Mouse (Mus musculus) intestine, postnatal 0 days (tissue): ENCODE data around the gene Usp13. TPM values are rescaled to one million over a fixed set of nuclear protein-coding genes. Genes with fewer than 3 reads are reported as not detected.

Experiments
- ATAC-seq: fragments of 200-750 bp; cut with Nextera tagmentation; 2 replicates; pipeline ENCODE4 v1.8.0; 2017; ENCODE audit warnings: mild to moderate bottlenecking, moderate TSS enrichment, moderate library complexity
- H3K27ac ChIP-seq: fragments of 300-500 bp; sonication (generic); 2 replicates; pipeline ENCODE4 v1.5.1; 2014; ENCODE audit warnings: mild to moderate bottlenecking, low read depth, low read length, moderate library complexity
- H3K27me3 ChIP-seq: fragments of 300-500 bp; sonication (generic); replicated peaks from 2 replicates; pipeline ENCODE4 v1.6.1; 2014; ENCODE audit warnings: low read length, mixed read lengths; ENCODE audit not compliant: control insufficient read depth, insufficient read depth
- H3K36me3 ChIP-seq: fragments of 300-500 bp; sonication (generic); 2 replicates; pipeline ENCODE4 v1.6.1; 2014; ENCODE audit warnings: mild to moderate bottlenecking, moderate library complexity; ENCODE audit not compliant: control insufficient read depth, insufficient read depth
- H3K4me1 ChIP-seq: fragments of 300-500 bp; sonication (generic); replicated peaks from 2 replicates; pipeline ENCODE4 v1.6.1; 2014; ENCODE audit warnings: antibody characterized with exemption, low read length, mixed read lengths; ENCODE audit not compliant: control insufficient read depth, insufficient read depth
- H3K4me2 ChIP-seq: fragments of 300-500 bp; sonication (generic); replicated peaks from 2 replicates; pipeline ENCODE4 v1.6.1; 2014; ENCODE audit warnings: low read depth, mild to moderate bottlenecking, moderate library complexity
- H3K4me3 ChIP-seq: fragments of 300-500 bp; sonication (generic); 2 replicates; pipeline ENCODE4 v1.5.1; 2014; ENCODE audit warnings: low read depth, low read length
- H3K9ac ChIP-seq: fragments of 300-500 bp; sonication (generic); 2 replicates; pipeline ENCODE4 v1.6.1; 2014; ENCODE audit warnings: mild to moderate bottlenecking, low read depth, low read length
- H3K9me3 ChIP-seq: fragments of 300-500 bp; sonication (generic); 2 replicates; pipeline ENCODE4 v1.6.1; 2016; ENCODE audit warnings: mixed run types; ENCODE audit not compliant: control insufficient read depth
- CTCF ChIP-seq: sonication (generic); IDR thresholded peaks from 2 replicates; pipeline ENCODE4 v1.5.1; 2016; ENCODE audit warnings: low read depth, mild to moderate bottlenecking, control low read depth, antibody characterized with exemption, moderate library complexity
- WGBS: fragments of 180-500 bp; shearing (Covaris S2); extraction: QIAGEN DNeasy Blood & Tissue Kit; methylation state at CpG from one replicate; pipeline ENCODE4 v1.1.7; 2014; 5-methylcytosine and 5-hydroxymethylcytosine counted together
- polyA plus RNA-seq: library from polyadenylated mRNA; unstranded; fragments of >200 nt; fragmentation: Nextera tagmentation; extraction: Ambion mirVana; gene quantifications from 2 replicates; pipeline ENCODE4 v1.2.1, GENCODE M21; 2015

Usp13 gene
- polyA plus RNA-seq, 1 experiment from 2014 or later: 0.90 TPM

- Histone ChIP-seq H3K36me3 (no peaks in the 10 kb centered on the region), H3K9ac (no peak overlapping the region), H3K27me3 (no peaks in the 10 kb centered on the region), H3K9me3 (no peaks in the 10 kb centered on the region), H3K4me3 (no peak overlapping the region), H3K4me2 (no peak overlapping the region), H3K27ac (no peak overlapping the region), H3K4me1 (no peaks in the 10 kb centered on the region)
- no peak for ATAC-seq
- WGBS: 87% methylated on average over 5 of the region's 5 CpGs
- TF ChIP-seq CTCF: no peak
Measured at GRCm38 (mm10) chr3:32888886-32889285, 71.5 kb downstream of the Usp13 start.

GRCm38 (mm10) chr3:32890174-32890573 lies 72.8 kb downstream of the Usp13 start:
- H3K4me2 ChIP-seq: no peak overlapping the region
- H3K9me3 ChIP-seq: no peaks in the 10 kb centered on the region
- ATAC-seq: no peak
- no peak for TF ChIP-seq CTCF
- no peak overlapping the region for H3K4me3 ChIP-seq
- H3K36me3 ChIP-seq: no peaks in the 10 kb centered on the region
- no peaks in the 10 kb centered on the region for H3K4me1 ChIP-seq
- H3K27me3 ChIP-seq: no peaks in the 10 kb centered on the region
- H3K27ac ChIP-seq: no peak overlapping the region
- no peak overlapping the region for H3K9ac ChIP-seq
- WGBS: 95% methylated on average over 4 of the region's 4 CpGs

- Histone ChIP-seq H3K36me3 (no peaks in the 10 kb centered on the region), H3K9ac (no peak overlapping the region), H3K4me2 (no peak overlapping the region), H3K4me1 (no peaks in the 10 kb centered on the region), H3K27ac (no peak overlapping the region), H3K4me3 (no peak overlapping the region), H3K9me3 (no peaks in the 10 kb centered on the region), H3K27me3 (no peaks in the 10 kb centered on the region)
- no peak for TF ChIP-seq CTCF
- 52% methylated on average over 4 of the region's 4 CpGs for WGBS
- ATAC-seq: no peak
Measured at GRCm38 (mm10) chr3:32903462-32903861, 86.1 kb downstream of the Usp13 start.

- no peak for ATAC-seq
- Histone ChIP-seq H3K4me1 (no peaks in the 10 kb centered on the region), H3K36me3 (no peaks in the 10 kb centered on the region), H3K27ac (no peak overlapping the region), H3K9me3 (no peaks in the 10 kb centered on the region), H3K9ac (no peak overlapping the region), H3K27me3 (no peaks in the 10 kb centered on the region), H3K4me2 (no peak overlapping the region), H3K4me3 (no peak overlapping the region)
- 54% methylated on average over 1 of the region's 1 CpGs for WGBS
- no peak for TF ChIP-seq CTCF
Measured at GRCm38 (mm10) chr3:32904599-32904998, 87.3 kb downstream of the Usp13 start.

- 83% methylated on average over 8 of the region's 8 CpGs for WGBS
- no peak overlapping the region for H3K4me2 ChIP-seq
- H3K9ac ChIP-seq: no peak overlapping the region
- TF ChIP-seq CTCF: no peak
- no peaks in the 10 kb centered on the region for H3K36me3 ChIP-seq
- no peaks in the 10 kb centered on the region for H3K4me1 ChIP-seq
- no peak overlapping the region for H3K4me3 ChIP-seq
- no peak for ATAC-seq
- no peaks in the 10 kb centered on the region for H3K9me3 ChIP-seq
- H3K27ac ChIP-seq: no peak overlapping the region
- no peaks in the 10 kb centered on the region for H3K27me3 ChIP-seq
Measured at GRCm38 (mm10) chr3:32905850-32906779, 88.8 kb downstream of the Usp13 start.

- Histone ChIP-seq H3K9me3 (no peaks in the 10 kb centered on the region), H3K27me3 (no peaks in the 10 kb centered on the region), H3K4me1 (no peaks in the 10 kb centered on the region), H3K4me3 (no peak overlapping the region), H3K4me2 (no peak overlapping the region), H3K36me3 (no peaks in the 10 kb centered on the region), H3K9ac (no peak overlapping the region), H3K27ac (no peak overlapping the region)
- 67% methylated on average over 3 of the region's 3 CpGs for WGBS
- no peak for TF ChIP-seq CTCF
- no peak for ATAC-seq
Measured at GRCm38 (mm10) chr3:32908400-32908799, 91.1 kb downstream of the Usp13 start.
